Mouse (Mus musculus): ENCODE measurements at regions not wholly inside any gene's neighbourhood (a gene's known extent, or its start where the extent isn't known, plus 50 kb on each side); places are given as distances from the start of the nearest gene placed in this dataset.
"Not testable (repeated sequence)": the region's sequence is repeated elsewhere in the genome, so short reads cannot be mapped to it uniquely, and the experiment has no call there.

DNA sequence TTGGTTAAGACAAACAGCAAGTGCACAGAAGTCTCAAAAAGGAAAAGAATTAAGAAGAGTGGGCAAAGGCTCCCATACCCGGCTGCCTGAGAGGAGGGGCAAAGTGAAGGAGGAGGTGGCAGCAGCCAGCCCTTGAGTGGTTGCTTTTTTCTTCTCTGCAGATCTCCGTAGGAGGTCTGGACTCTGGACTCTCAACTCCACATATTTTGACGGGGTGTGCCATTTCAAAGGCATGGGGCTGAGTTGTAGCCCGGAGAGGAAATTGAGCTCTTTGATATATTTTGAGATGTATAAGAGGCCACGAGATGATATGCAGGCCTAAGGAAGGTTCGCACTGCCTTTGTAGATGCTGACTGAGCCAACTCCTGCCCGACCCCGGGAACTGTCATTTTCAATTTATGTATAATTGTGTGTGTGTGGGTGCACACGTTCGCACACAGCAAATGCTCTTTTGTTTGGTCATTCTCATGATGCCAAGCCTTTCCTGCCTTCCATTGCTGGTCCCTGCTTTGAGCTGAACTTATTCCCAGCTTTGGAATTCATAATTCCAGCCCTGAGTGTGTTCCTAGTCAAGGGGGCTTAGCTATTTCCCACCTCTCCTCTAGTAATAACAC, 56.4 kb downstream of the Cxcr4 start:
- no peak for DNase-seq (ENCODE audit: low spot score)

DNA sequence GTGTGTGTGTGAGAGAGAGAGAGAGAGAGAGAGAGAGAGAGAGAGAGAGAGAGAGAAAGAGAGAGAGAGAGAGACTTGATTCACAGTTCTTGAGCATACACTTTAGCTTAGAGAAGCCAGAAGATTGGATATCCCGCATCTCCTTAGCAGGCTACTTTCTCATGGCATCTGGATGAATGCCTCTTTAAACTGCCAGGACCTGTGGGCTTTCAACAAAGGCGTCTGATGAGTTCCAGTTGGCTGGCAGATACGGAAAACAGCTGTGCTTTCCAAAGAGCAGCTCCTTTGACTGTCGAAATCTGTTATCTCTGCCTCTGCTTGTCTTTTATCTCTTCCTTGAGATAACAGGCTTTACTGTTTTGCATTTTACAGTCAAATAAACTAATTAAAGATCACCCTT, 59.5 kb downstream of the Cxcr4 start:
- DNase-seq (ENCODE audit: low spot score) = peak; percentile 81

DNA sequence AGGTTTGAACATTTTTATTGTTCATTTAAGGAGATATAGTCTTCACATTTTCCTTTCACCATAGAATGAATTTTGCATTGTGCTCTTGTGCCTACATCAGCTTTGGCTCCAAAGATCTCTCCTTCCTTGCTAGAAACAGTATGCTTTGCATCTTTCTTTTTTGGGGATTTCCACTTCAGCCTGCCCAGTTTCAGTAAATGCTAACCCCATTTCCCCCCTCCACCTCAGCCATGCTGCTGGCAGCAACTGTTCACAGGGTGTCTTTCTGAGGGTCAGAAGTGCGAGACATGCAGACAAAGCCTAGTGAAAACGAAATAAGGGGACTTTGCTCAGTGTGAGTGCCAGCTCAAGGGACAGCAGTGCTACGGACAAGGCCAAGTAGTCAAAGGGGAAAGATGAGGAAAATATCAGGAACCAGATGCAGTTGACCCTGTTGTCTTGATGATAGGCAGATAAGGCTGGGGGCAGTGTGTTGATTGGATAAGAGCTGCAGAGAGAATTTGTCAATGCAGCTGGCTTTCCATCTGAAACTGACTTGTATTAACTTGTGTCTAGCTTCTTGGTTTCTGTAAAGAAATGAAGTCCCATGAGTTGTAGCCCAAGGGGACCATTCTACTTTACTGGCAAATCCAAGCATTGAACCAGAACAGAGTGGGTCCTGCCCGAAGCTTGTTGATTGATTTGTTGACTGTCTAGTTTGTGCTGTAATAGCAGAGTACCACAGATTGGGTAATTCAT, 62.1 kb downstream of the Cxcr4 start:
- DNase-seq (ENCODE audit: low spot score) = no peak

DNA sequence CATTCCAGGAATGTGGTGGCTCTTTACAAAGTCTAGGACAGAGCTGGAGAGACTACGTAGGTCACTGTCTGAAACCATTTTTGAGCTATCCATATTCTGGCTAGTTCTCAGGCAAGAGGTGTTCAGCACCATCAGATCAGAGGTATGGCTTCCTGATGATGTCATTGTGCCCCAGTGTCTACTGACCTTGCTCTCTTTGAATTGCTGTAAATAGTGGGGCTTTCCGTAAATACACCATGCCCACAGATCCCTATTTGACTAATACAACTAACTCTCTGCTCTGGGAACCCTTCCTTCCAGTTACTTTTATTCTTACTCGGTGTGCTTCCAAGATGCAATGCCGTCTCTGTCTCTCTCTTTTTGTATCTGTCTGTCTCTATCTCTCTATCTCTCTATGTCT, 72.9 kb downstream of the Cxcr4 start:
- DNase-seq (ENCODE audit: low spot score) = no peak

DNA sequence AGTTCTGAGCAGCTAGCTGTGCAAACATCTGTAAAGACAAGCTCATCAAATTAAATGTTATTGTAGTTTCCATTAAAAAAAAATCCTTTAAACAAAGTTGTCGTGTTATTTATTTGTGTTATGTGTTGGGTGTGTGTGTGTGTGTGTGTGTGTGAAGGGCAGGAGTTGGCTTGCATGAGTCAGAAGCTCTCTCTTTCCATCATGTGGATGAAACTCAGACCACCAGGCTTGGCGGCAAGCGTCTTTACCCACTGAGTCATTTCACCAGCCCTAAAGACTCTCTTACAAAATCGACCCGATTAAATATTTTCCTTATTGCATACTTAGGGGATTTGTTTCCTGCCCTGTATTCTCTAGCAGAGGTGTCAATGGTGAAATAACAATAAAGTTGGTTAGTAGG, 73.6 kb downstream of the Cxcr4 start:
- no peak for DNase-seq (ENCODE audit: low spot score)

DNA sequence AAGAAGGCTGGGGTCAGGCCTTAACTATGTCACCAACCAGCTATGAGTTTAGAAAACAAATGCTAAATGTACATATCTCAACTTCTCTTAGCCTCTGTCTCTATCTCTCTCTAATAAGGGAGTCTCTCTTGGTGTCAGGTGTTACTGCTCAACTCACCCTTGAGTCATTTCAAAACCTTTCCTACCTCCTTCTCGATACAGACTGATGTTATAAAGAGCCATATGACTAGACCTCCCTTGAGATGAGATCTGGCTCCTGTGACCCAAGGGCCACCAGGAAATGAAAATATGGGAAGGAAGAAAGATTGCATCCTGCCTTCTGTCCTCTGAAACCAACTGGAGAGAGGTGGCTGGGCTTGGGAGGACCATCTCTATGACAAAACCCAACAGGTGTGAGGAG, 74.7 kb downstream of the Cxcr4 start:
- DNase-seq (ENCODE audit: low spot score) = no peak

DNA sequence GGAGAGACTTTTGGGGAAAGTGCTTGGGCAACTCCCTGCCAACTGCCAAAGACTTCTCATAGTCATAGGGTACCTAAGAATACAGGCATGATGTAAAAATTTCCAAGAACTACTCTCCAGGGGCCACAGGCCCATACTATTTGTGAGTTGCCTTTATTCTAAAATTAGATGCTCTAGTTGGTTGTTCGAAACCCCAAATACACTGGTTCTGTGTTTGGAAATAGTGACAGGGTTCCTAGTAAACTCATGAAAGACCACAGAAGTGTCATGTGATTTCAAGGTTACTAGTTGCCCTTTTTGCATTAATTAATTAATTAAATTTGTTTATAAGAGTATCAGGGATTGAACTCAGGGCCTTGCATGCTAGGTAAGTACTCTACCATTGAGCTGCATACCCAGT, 77.8 kb downstream of the Cxcr4 start:
- DNase-seq (ENCODE audit: low spot score) = no peak

DNA sequence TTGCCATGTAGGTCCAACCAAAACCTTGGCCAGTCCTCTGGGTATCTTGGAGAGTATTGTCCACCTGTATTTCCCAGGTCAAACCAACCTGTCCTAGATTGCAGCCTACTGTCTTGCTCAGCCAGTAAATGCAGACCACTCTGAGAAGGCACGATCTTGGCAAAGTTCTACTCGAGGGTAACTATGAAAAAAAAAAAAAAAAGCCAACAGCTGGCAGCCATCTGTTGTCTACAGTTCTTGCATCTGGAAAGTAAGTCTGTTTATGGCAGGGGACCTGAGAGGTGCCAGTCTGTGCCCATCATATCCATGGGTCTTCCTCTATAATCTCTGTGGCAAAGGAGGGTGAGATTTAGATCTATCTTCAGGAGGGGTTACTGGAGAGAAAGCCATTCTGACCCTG, 78.2 kb downstream of the Cxcr4 start:
- no peak for DNase-seq (ENCODE audit: low spot score)

DNA sequence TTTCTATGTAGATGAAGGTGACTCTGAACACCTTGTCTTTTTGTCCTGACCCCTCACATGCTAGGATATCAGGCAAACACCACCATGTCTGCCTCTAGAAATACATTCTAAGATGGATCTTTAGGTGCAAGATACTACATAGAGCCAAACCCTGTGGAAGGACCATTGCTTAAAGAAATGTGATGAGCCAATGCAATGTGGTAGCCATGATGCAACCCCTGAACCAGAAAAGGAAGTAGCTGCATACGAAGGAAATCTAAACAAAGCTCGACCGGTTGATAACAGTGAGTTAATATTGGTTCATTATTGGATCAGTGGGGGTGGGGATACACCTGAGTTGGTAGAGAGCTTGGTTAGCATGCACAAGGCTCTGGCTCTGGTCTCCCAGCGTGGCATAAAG, 78.9 kb downstream of the Cxcr4 start:
- no peak for DNase-seq (ENCODE audit: low spot score)

DNA sequence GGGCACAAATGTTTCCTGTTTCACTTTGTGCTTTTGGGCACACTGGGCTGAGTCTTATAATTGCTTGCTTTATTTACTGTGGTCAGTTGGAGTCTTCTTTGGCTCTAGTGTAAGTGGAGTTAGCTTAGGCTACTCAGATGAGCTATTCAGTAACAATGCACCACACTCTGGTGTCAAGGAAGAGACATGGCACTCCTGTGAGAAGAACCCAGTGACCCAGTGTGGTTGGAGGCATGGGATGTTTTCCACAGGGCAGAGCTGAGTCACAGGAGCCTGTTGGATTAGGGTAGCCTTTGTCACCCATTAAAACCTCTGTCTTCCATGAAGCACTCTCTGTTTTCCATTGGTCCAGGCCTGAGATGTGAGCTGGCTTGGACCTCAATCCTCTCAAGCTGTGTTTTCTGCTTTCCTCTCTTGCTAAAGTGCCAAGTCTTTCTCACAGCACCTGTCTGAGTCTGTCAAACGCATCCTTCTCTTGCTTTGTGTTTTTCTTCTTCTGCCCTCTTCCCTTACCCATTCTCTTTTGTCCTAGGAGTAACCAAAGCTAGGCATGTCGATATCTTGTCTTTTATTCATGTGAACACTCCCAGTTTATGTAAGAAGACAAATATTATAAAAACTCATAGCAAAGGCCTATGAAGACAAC, 83.2 kb downstream of the Cxcr4 start:
- DNase-seq (ENCODE audit: low spot score) = no peak

DNA sequence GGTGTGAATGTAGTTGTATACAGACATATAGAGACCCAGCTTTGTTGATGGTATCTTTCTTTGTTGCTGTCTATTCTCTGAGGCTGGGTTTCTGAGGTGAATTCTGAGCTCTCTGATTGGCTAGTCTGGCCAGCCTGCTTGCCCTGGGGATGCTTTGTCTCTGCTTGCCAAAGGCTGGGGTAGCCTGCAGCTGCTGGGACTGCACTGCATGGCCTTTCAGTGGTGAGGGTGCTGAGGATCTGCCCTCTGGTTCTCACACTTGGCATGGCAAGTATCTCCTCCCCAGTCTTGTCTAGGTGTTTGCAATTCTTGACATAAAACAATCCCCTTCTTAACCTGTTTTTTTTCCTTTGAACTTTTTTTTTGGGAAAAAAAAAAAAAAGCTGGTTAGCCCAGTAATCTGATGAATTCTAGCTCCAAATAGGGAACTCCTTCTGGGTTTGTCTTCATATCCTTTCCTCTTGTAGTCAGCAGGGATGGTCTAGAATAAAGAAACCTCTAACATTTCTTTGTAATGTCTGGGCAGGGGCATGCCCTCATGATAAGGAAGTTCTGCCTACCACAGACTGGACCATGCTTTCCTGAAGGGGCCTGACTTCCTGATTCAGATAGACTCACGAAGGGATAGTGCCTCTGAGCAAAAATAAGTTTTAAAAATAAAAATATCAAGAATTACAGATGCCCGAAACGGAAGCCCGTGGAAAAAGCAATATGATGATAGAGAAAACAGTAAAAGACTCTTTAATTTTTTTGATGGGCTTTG, 85.4 kb downstream of the Cxcr4 start:
- DNase-seq (ENCODE audit: low spot score) = no peak

DNA sequence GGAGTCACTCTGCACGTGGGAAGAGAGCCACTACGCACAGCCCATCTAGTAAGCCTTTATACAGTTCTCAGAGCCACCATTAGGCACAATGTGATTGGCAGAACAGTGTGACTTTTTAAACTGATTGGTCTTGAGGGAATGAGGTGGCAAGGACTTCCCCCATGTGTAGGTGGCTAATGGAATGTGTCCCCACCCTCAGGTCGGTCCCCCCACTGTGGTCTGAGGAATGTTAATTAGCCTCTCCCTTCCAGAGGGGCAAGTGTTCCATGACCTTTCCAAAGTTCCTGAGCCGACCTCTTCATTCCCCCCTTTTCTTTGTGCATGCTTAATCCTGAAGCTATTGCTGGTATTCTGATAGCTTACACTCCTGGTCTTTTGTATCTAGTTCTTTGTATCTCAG, 87.2 kb upstream of the Dars start:
- no peak for DNase-seq (ENCODE audit: low spot score)

DNA sequence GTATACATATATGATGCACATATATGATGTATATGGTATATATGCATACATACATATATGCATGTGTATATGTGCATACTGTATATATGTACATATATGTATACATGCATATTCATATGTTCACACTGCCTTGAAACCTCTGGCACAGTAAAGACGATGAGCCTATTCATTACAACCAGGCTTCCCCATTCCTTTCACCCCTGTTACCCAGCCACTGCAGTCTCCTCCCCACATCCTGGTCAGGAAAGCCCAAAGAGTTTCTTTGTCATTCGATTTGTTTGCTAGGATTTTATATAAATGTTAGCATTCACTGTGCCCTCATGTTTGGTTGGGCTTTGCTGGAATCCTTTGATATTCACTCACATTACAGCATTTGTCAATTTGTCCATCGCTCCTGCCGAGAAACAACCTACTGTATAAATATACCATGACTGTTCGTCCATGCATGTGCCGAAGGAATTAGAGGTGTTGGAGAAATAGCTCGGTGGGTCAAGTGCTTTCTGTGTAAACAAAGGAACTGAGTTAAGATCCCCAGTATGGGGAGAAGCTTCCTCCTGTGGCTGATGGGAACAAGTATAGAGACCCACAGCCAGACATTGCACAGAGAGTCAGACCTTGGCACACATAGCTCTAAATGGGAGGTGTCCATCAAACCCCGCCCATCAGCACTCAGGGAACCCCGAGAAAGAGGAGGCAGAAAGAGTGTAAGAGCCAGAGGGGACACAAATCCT, 81.0 kb upstream of the Dars start:
- DNase-seq (ENCODE audit: low spot score) = no peak

DNA sequence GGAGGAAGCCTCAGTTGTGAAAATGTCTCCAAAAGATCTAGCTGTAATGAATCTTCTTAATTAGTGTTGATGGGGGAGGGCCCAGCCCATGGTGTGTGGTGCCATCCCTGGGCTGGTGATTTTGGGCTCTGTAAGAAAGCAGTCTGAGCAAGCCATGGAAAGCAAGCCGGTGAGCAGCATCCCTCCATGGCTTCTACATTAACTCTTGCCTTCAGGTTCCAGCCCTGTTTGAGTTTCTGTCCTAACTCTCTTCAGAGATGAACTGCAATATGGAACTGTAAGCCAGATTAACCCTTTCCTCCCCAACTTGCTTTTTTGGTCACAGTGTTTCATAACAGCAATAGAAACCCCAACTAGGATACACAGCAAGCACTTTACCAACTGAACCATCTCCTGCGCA, 75.1 kb upstream of the Dars start:
- DNase-seq (ENCODE audit: low spot score) = peak; percentile 13

DNA sequence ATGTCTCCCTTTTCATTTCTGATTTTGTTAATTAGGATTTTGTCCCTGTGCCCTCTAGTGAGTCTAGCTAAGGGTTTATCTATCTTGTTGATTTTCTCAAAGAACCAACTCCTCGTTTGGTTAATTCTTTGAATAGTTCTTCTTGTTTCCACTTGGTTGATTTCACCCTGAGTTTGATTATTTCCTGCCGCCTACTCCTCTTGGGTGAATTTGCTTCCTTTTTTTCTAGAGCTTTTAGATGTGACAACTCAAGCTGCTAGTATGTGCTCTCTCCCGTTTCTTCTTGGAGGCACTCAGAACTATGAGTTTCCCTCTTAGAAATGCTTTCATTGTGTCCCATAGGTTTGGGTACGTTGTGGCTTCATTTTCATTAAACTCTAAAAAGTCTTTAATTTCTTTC, 70.0 kb upstream of the Dars start:
- DNase-seq (ENCODE audit: low spot score) = not testable (repeated sequence)

DNA sequence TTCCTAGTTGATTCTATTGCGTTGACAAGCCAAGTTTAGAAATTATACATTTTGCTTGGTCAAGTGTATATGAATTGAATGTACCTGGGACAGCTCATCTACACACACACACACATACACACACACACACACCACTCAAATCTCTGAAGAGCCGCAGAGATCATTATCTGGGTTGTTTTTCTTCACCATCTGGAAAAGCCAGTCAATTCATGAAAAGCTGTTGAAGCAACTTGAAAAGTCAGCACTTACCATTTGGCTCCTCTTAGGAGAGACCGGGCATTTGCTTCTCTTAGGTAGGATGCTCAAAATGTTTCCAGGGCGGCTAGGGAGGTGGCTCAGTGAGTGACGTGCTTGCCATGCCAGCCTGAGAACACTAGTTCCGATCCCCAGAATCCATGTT, 61.2 kb upstream of the Dars start:
- no peak for DNase-seq (ENCODE audit: low spot score)

DNA sequence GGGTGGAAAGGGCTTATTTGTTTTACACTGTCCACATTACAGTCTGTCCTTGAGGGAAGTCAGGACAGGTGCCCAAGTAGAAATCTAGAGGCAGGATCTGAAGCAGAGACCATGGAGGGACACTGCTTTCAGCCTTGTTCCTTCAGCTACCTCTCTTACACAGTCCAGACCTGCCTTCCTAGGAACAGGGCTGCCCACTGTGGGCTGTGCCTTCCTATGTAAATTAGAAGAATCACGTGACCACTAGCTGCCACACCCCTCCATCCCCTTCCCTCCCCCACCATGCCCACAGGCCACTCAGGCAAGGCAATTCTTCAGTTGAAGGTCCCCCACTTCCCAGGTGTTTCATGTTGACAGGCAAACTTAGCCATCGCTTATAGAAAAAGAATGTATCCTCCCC, 60.5 kb upstream of the Dars start:
- DNase-seq (ENCODE audit: low spot score) = no peak

DNA sequence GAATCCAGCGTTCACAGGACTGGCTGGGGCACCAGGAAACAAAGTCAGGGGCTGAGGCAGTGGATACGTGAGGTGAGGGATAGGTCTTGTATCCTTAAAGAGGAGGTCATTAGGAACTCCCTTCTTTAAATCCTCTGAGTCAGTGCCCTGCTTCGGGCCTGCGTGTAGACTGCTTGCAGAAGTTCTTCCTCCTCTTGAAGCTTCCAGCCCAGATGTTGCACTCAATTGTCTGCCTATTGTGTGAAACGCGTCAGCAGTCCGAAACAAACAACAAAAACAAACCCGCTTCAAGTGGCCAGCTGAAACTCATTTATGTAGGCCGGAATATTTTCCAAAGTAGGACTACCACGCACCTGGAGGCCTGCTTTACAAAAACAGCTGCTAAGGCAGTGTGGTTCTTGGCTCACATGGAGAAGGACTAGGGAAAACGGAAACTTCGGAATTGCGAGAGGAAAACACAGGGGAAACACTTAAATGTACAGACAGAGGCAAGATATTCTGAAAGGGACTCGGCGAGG, 55.6 kb upstream of the Dars start:
- DNase-seq (ENCODE audit: low spot score) = peak; percentile 14

DNA sequence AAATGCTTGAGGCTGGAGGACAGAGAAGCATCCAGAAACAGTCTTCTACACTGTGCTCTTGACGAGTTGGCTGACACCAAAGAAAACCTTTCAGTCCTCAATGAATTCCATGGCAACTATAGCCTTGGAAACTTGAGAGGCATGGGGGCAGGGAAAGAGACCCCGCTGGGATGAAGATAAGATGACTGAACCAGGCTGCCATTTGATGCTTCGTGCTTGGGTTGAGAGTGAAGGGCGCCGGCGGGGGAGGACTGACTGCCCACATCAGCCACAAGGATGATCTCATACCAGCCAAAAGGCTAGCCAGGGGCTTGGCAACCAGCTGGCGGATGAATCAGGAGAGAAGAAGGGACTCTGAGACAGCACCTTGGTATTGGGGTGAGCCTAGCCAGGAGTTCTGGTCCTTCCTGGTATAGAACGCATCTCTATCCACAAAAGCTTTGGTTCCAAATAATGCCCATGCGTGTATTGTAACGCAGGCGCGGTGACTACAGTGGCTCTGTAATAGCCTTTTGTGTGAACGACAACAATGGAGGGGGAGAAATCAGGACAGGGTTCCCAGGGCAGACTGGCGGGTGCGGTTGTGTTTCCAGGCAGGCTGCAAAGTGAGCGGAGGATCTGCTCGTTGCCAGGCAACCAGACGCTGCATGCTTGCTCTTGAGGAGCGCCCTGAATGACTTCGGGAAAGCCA, 55.0 kb upstream of the Dars start:
- DNase-seq (ENCODE audit: low spot score) = peak; percentile 75

DNA sequence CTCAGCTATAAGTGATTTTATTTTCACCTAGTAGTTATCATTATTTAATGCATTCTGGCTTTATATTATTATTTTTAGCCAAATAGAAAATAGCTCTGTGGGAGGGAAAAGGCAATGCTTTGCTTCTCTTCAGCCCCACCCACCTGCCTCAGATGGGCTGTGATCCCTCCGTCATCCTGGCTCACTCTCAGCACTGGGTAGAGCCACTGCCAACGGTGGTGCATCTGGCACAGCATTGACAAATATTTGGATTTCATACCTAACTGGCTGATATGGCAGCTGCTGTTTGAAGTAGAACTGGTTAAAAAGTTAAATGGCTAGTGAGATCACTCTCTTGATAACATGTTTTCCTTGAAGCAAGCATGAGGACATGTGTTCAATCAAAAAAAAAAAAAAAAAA, 53.6 kb upstream of the Dars start:
- no peak for DNase-seq (ENCODE audit: low spot score)

DNA sequence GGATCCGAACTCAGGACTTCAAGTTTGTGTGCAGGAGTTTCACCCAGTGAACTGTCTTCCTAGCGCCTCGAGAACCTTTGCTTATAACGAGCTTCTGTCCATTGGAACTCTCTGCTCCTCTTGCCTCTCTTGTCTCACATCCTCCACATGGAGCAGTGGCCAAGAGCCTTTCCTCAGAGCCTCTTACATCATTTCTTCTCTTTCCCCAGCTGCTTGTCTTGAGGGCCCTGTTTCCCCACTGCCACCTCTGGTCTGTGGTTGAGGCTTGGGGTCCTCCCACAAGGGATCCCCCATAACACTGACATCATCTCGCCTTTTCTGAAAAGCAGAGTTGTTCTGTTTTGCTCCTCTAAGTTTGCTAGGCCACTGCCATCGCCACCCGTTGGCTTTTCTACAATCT, 51.9 kb upstream of the Dars start:
- no peak for DNase-seq (ENCODE audit: low spot score)

All from MN1 (cell line).